Mouse (Mus musculus): ENCODE measurements around the gene Sorbs1. TPM values are rescaled to one million over a fixed set of nuclear protein-coding genes. Genes with fewer than 3 reads are reported as not detected.

The Sorbs1 gene
- total RNA-seq, 2 experiments from 2014 or later = 195 to 227 TPM

- DNase-seq = no peak
These were observed 216.3 kb downstream of the Sorbs1 start for GRCm38 (mm10) chr19:40297078-40297797.

GRCm38 (mm10) chr19:40294231-40294630 is 219.3 kb downstream of the Sorbs1 start:
- DNase-seq = no peak

GRCm38 (mm10) chr19:40293791-40294190 is 219.8 kb downstream of the Sorbs1 start:
- no peak for DNase-seq

GRCm38 (mm10) chr19:40290099-40290724 is 223.4 kb downstream of the Sorbs1 start:
- DNase-seq = no peak

- no peak for DNase-seq
These were observed 225.2 kb downstream of the Sorbs1 start for GRCm38 (mm10) chr19:40288415-40288814.

GRCm38 (mm10) chr19:40284704-40285103 is 228.9 kb downstream of the Sorbs1 start:
- DNase-seq = no peak

GRCm38 (mm10) chr19:40283415-40283814 is 230.2 kb downstream of the Sorbs1 start:
- no peak for DNase-seq

- no peak for DNase-seq
These were observed 235.1 kb downstream of the Sorbs1 start for GRCm38 (mm10) chr19:40278372-40279023.

- no peak for DNase-seq
These were observed 236.1 kb downstream of the Sorbs1 start for GRCm38 (mm10) chr19:40277494-40277893.

GRCm38 (mm10) chr19:40275401-40276188 is 238.0 kb downstream of the Sorbs1 start:
- DNase-seq = no peak

GRCm38 (mm10) chr19:40272674-40273073 is 240.9 kb downstream of the Sorbs1 start:
- no peak for DNase-seq

- no peak for DNase-seq
These were observed 242.2 kb downstream of the Sorbs1 start, which contains the start of gene Pdlim1 for GRCm38 (mm10) chr19:40271308-40271892. Gene Pdlim1 (minus strand): TSS chr19:40271842.

- DNase-seq = no peak
These were observed 242.9 kb downstream of the Sorbs1 start for GRCm38 (mm10) chr19:40270351-40271307.

- no peak for DNase-seq
These were observed 244.1 kb downstream of the Sorbs1 start for GRCm38 (mm10) chr19:40269526-40269925.

- no peak for DNase-seq
These were observed 245.1 kb downstream of the Sorbs1 start for GRCm38 (mm10) chr19:40268493-40268892.

- no peak for DNase-seq
These were observed 246.2 kb downstream of the Sorbs1 start for GRCm38 (mm10) chr19:40267380-40267779.

- DNase-seq = no peak
These were observed 254.1 kb downstream of the Sorbs1 start for GRCm38 (mm10) chr19:40259485-40259884.

GRCm38 (mm10) chr19:40257396-40257795 is 256.2 kb downstream of the Sorbs1 start:
- no peak for DNase-seq

GRCm38 (mm10) chr19:40256376-40257050 is 257.1 kb downstream of the Sorbs1 start:
- DNase-seq = no peak

- no peak for DNase-seq
These were observed 258.0 kb downstream of the Sorbs1 start for GRCm38 (mm10) chr19:40255561-40255960.
